Mouse (Mus musculus) myocyte (in vitro differentiated cells): Measurements from ENCODE around the gene Gatb.

Experiments
- CEBPB ChIP-seq: IDR thresholded peaks from 2 replicates; pipeline ENCODE4 v1.6.1; 2011; ENCODE audit warnings: mild to moderate bottlenecking, moderate library complexity; ENCODE audit not compliant: poor library complexity, insufficient read depth, severe bottlenecking
- E2F4 ChIP-seq: IDR thresholded peaks from one replicate; pipeline ENCODE4 v1.6.1; 2011; ENCODE audit warnings: mild to moderate bottlenecking, control low read depth, moderate library complexity; ENCODE audit not compliant: insufficient read depth
- MAX ChIP-seq: IDR thresholded peaks from one replicate; pipeline ENCODE4 v1.6.1; 2011; ENCODE audit warnings: low read depth, mild to moderate bottlenecking, control low read depth
- MYOD1 ChIP-seq, 3 experiments: IDR thresholded peaks; one replicate each; pipeline ENCODE4 v1.6.1; 2011; ENCODE audit warnings: control low read depth in 2 of 3, low read depth in 2 of 3, mild to moderate bottlenecking in 2 of 3, moderate library complexity in 1 of 3; ENCODE audit not compliant: insufficient read length in 2 of 3, control insufficient read depth in 1 of 3
- MYOG ChIP-seq, 3 experiments: IDR thresholded peaks; one replicate each; pipeline ENCODE4 v1.6.1; 2011; ENCODE audit warnings: control low read depth in 2 of 3, low read depth in 2 of 3, mild to moderate bottlenecking in 2 of 3; ENCODE audit not compliant: insufficient read length in 2 of 3, control insufficient read depth in 1 of 3, insufficient read depth in 1 of 3
- POLR2A ChIP-seq: IDR thresholded peaks from one replicate; pipeline ENCODE4 v1.6.1; 2011; ENCODE audit warnings: low read depth, mild to moderate bottlenecking, control low read depth, moderate library complexity; ENCODE audit not compliant: insufficient read length
- POLR2AphosphoS2 ChIP-seq: IDR thresholded peaks from one replicate; pipeline ENCODE4 v1.6.1; 2011; ENCODE audit warnings: low read depth, control low read depth; ENCODE audit not compliant: insufficient read length
- REST ChIP-seq: IDR thresholded peaks from one replicate; pipeline ENCODE4 v1.6.1; 2011; ENCODE audit warnings: mild to moderate bottlenecking, control low read depth, moderate library complexity; ENCODE audit not compliant: insufficient read depth, insufficient read length
- SRF ChIP-seq: IDR thresholded peaks from one replicate; pipeline ENCODE4 v1.6.1; 2011; ENCODE audit warnings: low read depth; ENCODE audit not compliant: control insufficient read depth, insufficient read length
- TCF12 ChIP-seq: IDR thresholded peaks from one replicate; pipeline ENCODE4 v1.6.1; 2011; ENCODE audit warnings: mild to moderate bottlenecking, control low read depth; ENCODE audit not compliant: poor library complexity, insufficient read depth, severe bottlenecking
- TCF3 ChIP-seq: IDR thresholded peaks from one replicate; pipeline ENCODE4 v1.6.1; 2011; ENCODE audit warnings: low read depth, control low read depth; ENCODE audit not compliant: insufficient read length
- USF1 ChIP-seq: IDR thresholded peaks from one replicate; pipeline ENCODE4 v1.6.1; 2011; ENCODE audit warnings: low read depth, mild to moderate bottlenecking, control low read depth, moderate library complexity

DNA sequence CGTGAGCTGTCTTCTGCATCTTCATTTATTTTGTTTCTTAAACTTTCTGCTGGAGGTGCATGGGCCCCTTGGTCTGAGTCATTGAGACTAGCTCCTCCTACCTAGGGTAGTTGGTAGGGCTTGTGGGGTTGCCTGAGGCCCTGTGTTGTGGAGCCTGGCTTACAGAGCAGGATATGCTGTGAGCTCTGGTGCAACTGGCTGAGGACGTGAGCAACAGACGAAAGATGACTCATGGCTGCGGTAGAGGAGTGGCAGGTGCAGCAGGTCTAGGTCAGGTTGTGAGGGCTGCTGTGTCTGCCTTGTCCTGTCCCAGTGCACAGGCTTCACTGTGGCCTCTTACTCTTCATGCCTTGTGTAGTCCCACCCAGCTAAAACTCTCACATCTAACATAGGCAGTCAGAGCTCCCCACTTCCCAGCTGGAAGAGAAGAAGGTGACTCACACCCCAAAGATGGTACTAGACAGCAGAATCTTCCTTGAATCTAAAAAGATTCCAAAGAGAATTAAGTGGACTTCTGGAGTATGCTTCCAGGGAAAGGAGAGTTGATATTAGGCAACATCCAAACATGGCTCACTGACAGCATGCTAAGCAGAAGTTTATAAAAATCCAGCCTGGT lies 56.1 kb downstream of the Gatb start:
- TF ChIP-seq USF1 (no peak), POLR2A (no peak), MYOD1 (IDR thresholded peaks at IDR 0.05; ENCODE audit: control insufficient read depth in 1 of 3, insufficient read length in 2 of 3, low read depth in 2 of 3) (peak; percentile 49 to 95 (median 95)), E2F4 (no peak), MAX (no peak), MYOG (IDR thresholded peaks at IDR 0.05; ENCODE audit: control insufficient read depth in 1 of 3, insufficient read depth in 1 of 3, insufficient read length in 2 of 3, low read depth in 2 of 3) (peak; percentile 52 to 95 (median 90)), REST (no peak), POLR2AphosphoS2 (no peak), TCF12 (peak; percentile 55), SRF (no peak), CEBPB (no peak), TCF3 (peak; percentile 85)
